Mouse (Mus musculus) spleen, postnatal 14 days (tissue): ENCODE measurements around the gene Ptprk.

Source experiments
- DNase-seq, 2 experiments: peaks; one replicate each; pipeline ENCODE4 v3.0.0; 2021 to 2022; ENCODE audit warnings: low spot score in 2 of 2

The Ptprk gene

GRCm38 (mm10) chr10:28112826-28113589, 38.4 kb downstream of the Ptprk start:
- DNase-seq = no peak

GRCm38 (mm10) chr10:28113879-28114278, 39.3 kb downstream of the Ptprk start:
- no peak for DNase-seq

GRCm38 (mm10) chr10:28116982-28117381, 42.4 kb downstream of the Ptprk start:
- no peak for DNase-seq

GRCm38 (mm10) chr10:28118783-28119365, 44.3 kb downstream of the Ptprk start:
- no peak for DNase-seq

GRCm38 (mm10) chr10:28123881-28124280, 49.3 kb downstream of the Ptprk start:
- DNase-seq = no peak

- no peak for DNase-seq
Observed at GRCm38 (mm10) chr10:28128011-28128410, 53.4 kb downstream of the Ptprk start.

- DNase-seq = no peak
Observed at GRCm38 (mm10) chr10:28128450-28128849, 53.8 kb downstream of the Ptprk start.

- no peak for DNase-seq
Observed at GRCm38 (mm10) chr10:28130422-28130821, 55.8 kb downstream of the Ptprk start.

GRCm38 (mm10) chr10:28133770-28134169, 59.1 kb downstream of the Ptprk start:
- DNase-seq = no peak

- no peak for DNase-seq
Observed at GRCm38 (mm10) chr10:28138399-28138798, 63.8 kb downstream of the Ptprk start.

GRCm38 (mm10) chr10:28144459-28144858, 69.8 kb downstream of the Ptprk start:
- DNase-seq = no peak

GRCm38 (mm10) chr10:28145326-28145725, 70.7 kb downstream of the Ptprk start:
- no peak for DNase-seq

- DNase-seq = no peak
Observed at GRCm38 (mm10) chr10:28155688-28156685, 81.4 kb downstream of the Ptprk start.

GRCm38 (mm10) chr10:28159716-28160115, 85.1 kb downstream of the Ptprk start:
- DNase-seq = no peak

- DNase-seq = no peak
Observed at GRCm38 (mm10) chr10:28161306-28161705, 86.7 kb downstream of the Ptprk start.

- DNase-seq = no peak
Observed at GRCm38 (mm10) chr10:28164250-28164649, 89.6 kb downstream of the Ptprk start.

GRCm38 (mm10) chr10:28164746-28165145, 90.1 kb downstream of the Ptprk start:
- DNase-seq = no peak

- DNase-seq = no peak
Observed at GRCm38 (mm10) chr10:28166610-28167009, 92.0 kb downstream of the Ptprk start.

GRCm38 (mm10) chr10:28167097-28167496, 92.5 kb downstream of the Ptprk start:
- DNase-seq = no peak

GRCm38 (mm10) chr10:28171196-28171595, 96.6 kb downstream of the Ptprk start:
- no peak for DNase-seq

- no peak for DNase-seq
Observed at GRCm38 (mm10) chr10:28178876-28179275, 104.3 kb downstream of the Ptprk start.

- DNase-seq = no peak
Observed at GRCm38 (mm10) chr10:28182081-28182480, 107.5 kb downstream of the Ptprk start.
